ENCODE assay signal across 7 mouse cellular contexts in the genomic region with DNA sequence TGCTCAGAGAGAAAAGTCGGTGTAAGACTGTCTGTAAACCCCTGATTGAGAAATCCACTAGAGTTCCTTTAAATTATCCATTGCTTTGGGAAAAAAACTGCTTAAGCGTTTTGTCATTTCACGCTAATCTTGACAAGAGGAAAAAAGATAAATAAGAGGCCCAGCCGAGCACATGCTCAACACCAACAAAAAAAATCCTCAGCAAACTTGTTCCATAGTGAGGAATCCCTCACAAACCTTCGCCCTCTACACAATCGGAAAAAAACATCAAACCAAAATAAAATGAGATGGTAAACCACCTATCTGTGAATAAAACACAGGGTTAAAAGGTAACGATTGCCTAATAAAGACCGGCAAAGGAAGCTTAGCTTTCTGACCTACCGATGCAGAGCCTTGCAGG. TPM values are rescaled to one million over a fixed set of nuclear protein-coding genes. Genes with fewer than 3 reads are reported as not detected.
DNase-seq lines count a peak whose midpoint lies in the region; ATAC-seq and TF ChIP-seq lines count a peak whose summit lies in the region.

No protein-coding gene starts in this region.

- ATAC-seq in neural tube, embryonic 11.5 days (ENCODE audit: insufficient read depth, low FRiP score, low TSS enrichment) = no peak
- no peak for ATAC-seq in forebrain, embryonic 11.5 days (replicated peaks; ENCODE audit: low FRiP score)
- no peak for ATAC-seq in limb, embryonic 14.5 days (ENCODE audit: low FRiP score, low read depth)
- ATAC-seq in stomach, postnatal 0 days (ENCODE audit: low FRiP score, low TSS enrichment) = no peak

- H3K9me3 ChIP-seq in neural tube, embryonic 11.5 days (ENCODE audit: control insufficient read depth, low read length) = no peaks in the 10 kb centered on the region
- H3K9me3 ChIP-seq in forebrain, embryonic 11.5 days (ENCODE audit: control insufficient read depth, low read length) = no peaks in the 10 kb centered on the region
- H3K9me3 ChIP-seq in limb, embryonic 14.5 days (ENCODE audit: control insufficient read depth, low read length) = no peaks in the 10 kb centered on the region
- no peaks in the 10 kb centered on the region for H3K9me3 ChIP-seq in stomach, postnatal 0 days (ENCODE audit: control insufficient read depth, low read length)

- TF ChIP-seq EP300 in stomach, postnatal 0 days (optimal IDR thresholded peaks at IDR 0.05) = no peak

- H3K9ac ChIP-seq in neural tube, embryonic 11.5 days (ENCODE audit: low read length) = peak overlapping the region; percentile 83
- H3K9ac ChIP-seq in forebrain, embryonic 11.5 days (ENCODE audit: low read length) = peak overlapping the region; percentile 87; the same call in 1 of the 2 replicates
- H3K9ac ChIP-seq in limb, embryonic 14.5 days (ENCODE audit: low read depth, low read length, severe bottlenecking) = peak overlapping the region; percentile 86
- peak overlapping the region; percentile 48; the same call in 1 of the 2 replicates for H3K9ac ChIP-seq in stomach, postnatal 0 days (ENCODE audit: low read length)

- no peak overlapping the region for H3K27ac ChIP-seq in neural tube, embryonic 11.5 days (ENCODE audit: low read depth, low read length)
- no peak overlapping the region for H3K27ac ChIP-seq in forebrain, embryonic 11.5 days (ENCODE audit: low read depth, low read length)
- no peak overlapping the region for H3K27ac ChIP-seq in limb, embryonic 14.5 days (replicated peaks; ENCODE audit: low read depth, low read length)
- no peak overlapping the region; the same call in 1 of the 2 replicates for H3K27ac ChIP-seq in stomach, postnatal 0 days (replicated peaks)

- H3K4me1 ChIP-seq in neural tube, embryonic 11.5 days (ENCODE audit: control insufficient read depth, insufficient read depth, low read length) = no peaks in the 10 kb centered on the region
- H3K4me1 ChIP-seq in forebrain, embryonic 11.5 days (replicated peaks; ENCODE audit: control insufficient read depth, insufficient read depth, low read length) = peaks cover 3% of the 10 kb centered on the region; the same call in 1 of the 2 replicates
- H3K4me1 ChIP-seq in limb, embryonic 14.5 days (ENCODE audit: control insufficient read depth, insufficient read depth, low read length) = peaks cover 9% of the 10 kb centered on the region
- H3K4me1 ChIP-seq in stomach, postnatal 0 days (replicated peaks; ENCODE audit: control insufficient read depth, insufficient read depth) = no peaks in the 10 kb centered on the region

- H3K4me3 ChIP-seq in neural tube, embryonic 11.5 days (ENCODE audit: low read depth, low read length) = peak overlapping the region; percentile 57
- H3K4me3 ChIP-seq in forebrain, embryonic 11.5 days (ENCODE audit: low read depth, low read length) = peak overlapping the region; percentile 76
- peak overlapping the region; percentile 91 for H3K4me3 ChIP-seq in limb, embryonic 14.5 days (replicated peaks; ENCODE audit: low read length)
- peak overlapping the region; percentile 89 for H3K4me3 ChIP-seq in stomach, postnatal 0 days (ENCODE audit: low read depth, low read length)

- TF ChIP-seq CTCF in stomach, postnatal 0 days (IDR thresholded peaks at IDR 0.05; ENCODE audit: low read depth) = no peak

- DNase-seq in neural tube, embryonic 11.5 days (ENCODE audit: low spot score) = no peak
- no peak for DNase-seq in neural tube, embryonic 10.5 days (ENCODE audit: extremely low spot score, low spot score)
- DNase-seq in forebrain, embryonic 11.5 days (ENCODE audit: low spot score) = no peak
- DNase-seq in limb, embryonic 14.5 days (ENCODE audit: low spot score) = no peak
- DNase-seq in stomach, postnatal 0 days (ENCODE audit: low spot score) = no peak
- no peak for DNase-seq in urinary bladder, postnatal 10 days (ENCODE audit: low spot score)
- no peak for DNase-seq in cerebellum, adult 18-20 months

- no peaks in the 10 kb centered on the region for H3K36me3 ChIP-seq in neural tube, embryonic 11.5 days (ENCODE audit: control insufficient read depth, insufficient read depth, low read length)
- peaks cover 4% of the 10 kb centered on the region for H3K36me3 ChIP-seq in forebrain, embryonic 11.5 days (ENCODE audit: control insufficient read depth, insufficient read depth, low read length)
- peaks cover 28% of the 10 kb centered on the region for H3K36me3 ChIP-seq in limb, embryonic 14.5 days (ENCODE audit: control insufficient read depth, insufficient read depth, low read length)
- H3K36me3 ChIP-seq in stomach, postnatal 0 days (ENCODE audit: control insufficient read depth, insufficient read depth, low read length) = peaks cover 4% of the 10 kb centered on the region; the same call in 1 of the 2 replicates

- no peak for TF ChIP-seq POLR2A in limb, embryonic 14.5 days (IDR thresholded peaks at IDR 0.05; ENCODE audit: borderline replicate concordance, extremely low read depth, insufficient read depth, insufficient read length)

- 23% methylated on average over 9 of the region's 9 CpGs for WGBS in neural tube, embryonic 11.5 days
- 26% methylated on average over 9 of the region's 9 CpGs for WGBS in forebrain, embryonic 11.5 days
- 20% methylated on average over 9 of the region's 9 CpGs for WGBS in limb, embryonic 14.5 days
- WGBS in stomach, postnatal 0 days = 7% methylated on average over 9 of the region's 9 CpGs

- no peaks in the 10 kb centered on the region for H3K27me3 ChIP-seq in neural tube, embryonic 11.5 days (ENCODE audit: control insufficient read depth, insufficient read depth, low read length)
- H3K27me3 ChIP-seq in forebrain, embryonic 11.5 days (ENCODE audit: control insufficient read depth, insufficient read depth, low read length) = no peaks in the 10 kb centered on the region
- H3K27me3 ChIP-seq in limb, embryonic 14.5 days (ENCODE audit: control insufficient read depth, insufficient read depth, low read length) = no peaks in the 10 kb centered on the region
- no peaks in the 10 kb centered on the region for H3K27me3 ChIP-seq in stomach, postnatal 0 days (ENCODE audit: control insufficient read depth, insufficient read depth, low read length)

- H3K4me2 ChIP-seq in neural tube, embryonic 11.5 days (ENCODE audit: low read depth) = peak overlapping the region; percentile 56
- H3K4me2 ChIP-seq in forebrain, embryonic 11.5 days (ENCODE audit: low read depth, low read length, severe bottlenecking) = peak overlapping the region; percentile 56
- peak overlapping the region; percentile 82 for H3K4me2 ChIP-seq in limb, embryonic 14.5 days (replicated peaks; ENCODE audit: low read depth, low read length, severe bottlenecking)
- H3K4me2 ChIP-seq in stomach, postnatal 0 days (replicated peaks; ENCODE audit: low read depth) = peak overlapping the region; percentile 64

RNA-seq across cellular contexts. Expression of a gene that starts 1.1 kb away (rescaled TPM):
- 52.5 and 61.0 TPM in 2 replicates for polyA plus RNA-seq in neural tube, embryonic 11.5 days (2014; fragmentation: Nextera tagmentation; extraction: Ambion mirVana)
- 59.9 and 72.1 TPM in 2 replicates for polyA plus RNA-seq in forebrain, embryonic 11.5 days (2014; fragmentation: Nextera tagmentation; extraction: Ambion mirVana)
- 103 and 140 TPM in 2 replicates for polyA plus RNA-seq in limb, embryonic 14.5 days (2012; rRNA removed)
- 58.1 and 58.8 TPM in 2 replicates for polyA plus RNA-seq in limb, embryonic 14.5 days (2014; fragmentation: Nextera tagmentation; extraction: Ambion mirVana)
- 24.5 and 24.8 TPM in 2 replicates for polyA plus RNA-seq in stomach, postnatal 0 days (2015; fragmentation: Nextera tagmentation; extraction: Ambion mirVana)

RNA-seq across cellular contexts. Expression of a gene that starts 16.4 kb away (rescaled TPM):
- polyA plus RNA-seq in neural tube, embryonic 11.5 days (2014; fragmentation: Nextera tagmentation; extraction: Ambion mirVana) = 0.26 TPM in 1 of 2 replicates, not detected in the other
- 0.39 and 0.52 TPM in 2 replicates for polyA plus RNA-seq in forebrain, embryonic 11.5 days (2014; fragmentation: Nextera tagmentation; extraction: Ambion mirVana)
- 1.1 and 1.4 TPM in 2 replicates for polyA plus RNA-seq in limb, embryonic 14.5 days (2012; rRNA removed)
- polyA plus RNA-seq in limb, embryonic 14.5 days (2014; fragmentation: Nextera tagmentation; extraction: Ambion mirVana) = 0.98 and 1.1 TPM in 2 replicates
- 1.2 and 1.5 TPM in 2 replicates for polyA plus RNA-seq in stomach, postnatal 0 days (2015; fragmentation: Nextera tagmentation; extraction: Ambion mirVana)

RNA-seq across cellular contexts. Expression of a gene that starts 38.4 kb away (rescaled TPM):
- polyA plus RNA-seq in neural tube, embryonic 11.5 days (2014; fragmentation: Nextera tagmentation; extraction: Ambion mirVana) = 32.4 and 34.9 TPM in 2 replicates
- polyA plus RNA-seq in forebrain, embryonic 11.5 days (2014; fragmentation: Nextera tagmentation; extraction: Ambion mirVana) = 36.2 and 38.2 TPM in 2 replicates
- 28.3 and 32.2 TPM in 2 replicates for polyA plus RNA-seq in limb, embryonic 14.5 days (2012; rRNA removed)
- polyA plus RNA-seq in limb, embryonic 14.5 days (2014; fragmentation: Nextera tagmentation; extraction: Ambion mirVana) = 30.0 and 32.8 TPM in 2 replicates
- polyA plus RNA-seq in stomach, postnatal 0 days (2015; fragmentation: Nextera tagmentation; extraction: Ambion mirVana) = 16.6 TPM in 2 replicates
